Mouse (Mus musculus): ENCODE measurements around the gene Peg3.

DNA sequence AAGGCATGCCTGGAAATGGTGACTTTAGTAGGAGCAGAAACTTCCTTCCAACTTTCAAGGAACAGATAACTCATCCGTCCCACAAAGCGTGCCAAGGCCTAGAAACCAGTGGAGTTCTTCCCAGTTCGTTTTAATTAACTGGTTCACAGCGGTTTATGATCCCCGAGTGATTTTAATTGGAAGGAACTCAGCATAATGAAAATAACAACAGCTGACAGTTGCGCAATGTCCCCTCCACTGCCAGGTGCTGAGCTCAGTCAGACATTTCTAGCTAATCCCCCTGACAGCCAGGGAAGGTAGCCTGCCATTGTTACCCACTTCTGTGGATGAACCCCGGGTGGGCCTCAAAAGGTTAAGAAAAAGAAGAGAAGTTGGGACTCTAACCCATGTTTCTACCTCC, 19.0 kb upstream of the Peg3 start:
- TF ChIP-seq CTCF (IDR thresholded peaks at IDR 0.05; ENCODE audit: low read depth) (no peak), EP300 (IDR thresholded peaks at IDR 0.05; ENCODE audit: low read depth) (no peak)
